Mouse (Mus musculus) spleen, adult 2 months (tissue): ENCODE data around the gene Lgi2. TPM values are rescaled to one million over a fixed set of nuclear protein-coding genes. Genes with fewer than 3 reads are reported as not detected.

Source experiments
- DNase-seq, 2 experiments: peaks; one replicate each; pipeline versions ENCODE4 v3.0.0 to v3.0.0-alpha.2; 2012 to 2021; ENCODE audit warnings: low spot score in 2 of 2, low read depth in 1 of 2
- H3K27ac ChIP-seq: fragments of 200-500 bp; 2 replicates; pipeline ENCODE4 v1.5.1; 2012; ENCODE audit warnings: low read length, inconsistent platforms; ENCODE audit not compliant: insufficient read depth
- H3K27me3 ChIP-seq: fragments of 200-500 bp; 2 replicates; pipeline ENCODE4 v1.6.1; 2012; ENCODE audit warnings: mild to moderate bottlenecking, moderate library complexity, low read length, inconsistent platforms; ENCODE audit not compliant: control insufficient read depth, insufficient read depth
- H3K36me3 ChIP-seq: fragments of 200-500 bp; 2 replicates; pipeline ENCODE4 v1.6.1; 2012; ENCODE audit warnings: mild to moderate bottlenecking, low read length, inconsistent platforms; ENCODE audit not compliant: control insufficient read depth, insufficient read depth
- H3K4me1 ChIP-seq: fragments of 200-500 bp; 2 replicates; pipeline ENCODE4 v1.6.1; 2011; ENCODE audit warnings: inconsistent platforms; ENCODE audit not compliant: control insufficient read depth, insufficient read depth, insufficient read length
- H3K4me3 ChIP-seq: fragments of 200-500 bp; 2 replicates; pipeline ENCODE4 v1.5.1; 2011; ENCODE audit warnings: mild to moderate bottlenecking, inconsistent platforms; ENCODE audit not compliant: insufficient read depth, insufficient read length; ENCODE audit errors: extremely low read depth
- CTCF ChIP-seq: fragments of 200-500 bp; IDR thresholded peaks from 2 replicates; pipeline ENCODE4 v1.5.1; 2011; ENCODE audit warnings: mild to moderate bottlenecking, inconsistent platforms; ENCODE audit not compliant: insufficient read depth, insufficient read length, insufficient replicate concordance; ENCODE audit errors: extremely low read depth
- POLR2A ChIP-seq: fragments of 200-500 bp; IDR thresholded peaks from 2 replicates; pipeline ENCODE4 v1.6.1; 2011; ENCODE audit warnings: low read depth, low read length, inconsistent platforms
- WGBS: fragments of 180-500 bp; shearing (Covaris S2); methylation state at CpG from one replicate; pipeline ENCODE4 v1.1.7; 2018; 5-methylcytosine and 5-hydroxymethylcytosine counted together
- polyA plus RNA-seq: library from polyadenylated mRNA; depleted of rRNA; stranded (reverse); fragments of >200 nt; gene quantifications from 2 replicates; pipeline ENCODE4 v1.2.3, GENCODE M21; 2012

Gene Lgi2
- polyA plus RNA-seq, 1 experiment = 0.12 TPM

DNA sequence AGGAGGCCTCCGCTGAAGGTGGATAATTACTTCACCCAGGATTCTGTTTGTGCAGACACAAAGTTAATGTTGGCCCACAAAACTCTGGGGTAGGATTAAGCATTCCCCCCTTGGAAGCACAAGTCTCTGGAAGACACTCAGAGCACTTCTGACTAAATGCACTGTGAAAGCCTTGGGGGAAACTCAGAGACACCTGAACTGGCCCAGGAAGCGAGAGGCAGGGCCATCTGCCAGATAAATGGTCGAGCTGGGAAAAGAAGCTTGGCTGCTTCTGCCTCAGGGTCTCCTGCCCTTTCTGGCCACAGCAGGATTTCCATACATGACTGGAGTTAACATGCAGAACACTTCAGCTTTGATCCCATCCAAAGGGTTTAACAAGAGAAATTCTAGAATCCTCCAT lies 1.9 kb downstream of the Lgi2 start:
- no peak for DNase-seq
- Histone ChIP-seq H3K27ac (no peak overlapping the region), H3K4me1 (peaks cover 3% of the 10 kb centered on the region; the same call in 1 of the 2 replicates), H3K4me3 (no peak overlapping the region), H3K27me3 (peaks cover 12% of the 10 kb centered on the region), H3K36me3 (no peaks in the 10 kb centered on the region)
- TF ChIP-seq POLR2A (no peak), CTCF (no peak)
- 64% methylated on average over 3 of the region's 3 CpGs for WGBS

GRCm38 (mm10) chr5:52560240-52560639 lies 6.0 kb downstream of the Lgi2 start:
- Histone ChIP-seq H3K27me3 (no peaks in the 10 kb centered on the region; the same call in 1 of the 2 replicates), H3K4me1 (no peaks in the 10 kb centered on the region), H3K4me3 (no peak overlapping the region), H3K36me3 (no peaks in the 10 kb centered on the region), H3K27ac (no peak overlapping the region)
- WGBS = 87% methylated on average over 8 of the region's 8 CpGs
- no peak for TF ChIP-seq POLR2A
- no peak for TF ChIP-seq CTCF
- no peak for DNase-seq

DNA sequence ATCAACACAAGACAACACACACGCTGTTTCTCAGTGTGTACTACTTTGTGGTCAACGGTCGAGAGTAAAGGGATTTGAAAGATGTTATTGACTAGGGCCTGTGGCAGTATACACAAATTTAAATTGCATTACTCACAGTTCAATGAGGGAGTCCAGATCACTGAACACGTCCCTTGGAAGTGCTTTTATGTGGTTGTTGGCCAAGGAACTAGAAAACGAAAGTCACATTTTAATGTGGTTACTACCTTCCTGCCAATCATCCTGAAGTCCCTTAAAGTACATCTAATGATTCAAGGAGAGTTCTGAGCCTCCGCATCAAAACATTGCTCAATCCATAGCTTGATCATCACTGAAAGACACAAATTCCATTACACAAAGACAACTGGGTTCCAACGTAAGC lies 10.7 kb downstream of the Lgi2 start:
- 39% methylated on average over 7 of the region's 7 CpGs for WGBS
- Histone ChIP-seq H3K4me1 (no peaks in the 10 kb centered on the region), H3K36me3 (no peaks in the 10 kb centered on the region), H3K27ac (no peak overlapping the region), H3K4me3 (no peak overlapping the region), H3K27me3 (no peaks in the 10 kb centered on the region)
- no peak for DNase-seq
- TF ChIP-seq POLR2A (no peak), CTCF (no peak)

- no peak for DNase-seq
- Histone ChIP-seq H3K4me3 (no peak overlapping the region), H3K4me1 (no peaks in the 10 kb centered on the region), H3K36me3 (no peaks in the 10 kb centered on the region), H3K27me3 (no peaks in the 10 kb centered on the region), H3K27ac (no peak overlapping the region)
- TF ChIP-seq POLR2A = no peak
- TF ChIP-seq CTCF = no peak
- WGBS = 94% methylated on average over 3 of the region's 3 CpGs
Measured at GRCm38 (mm10) chr5:52551318-52551632, 15.0 kb downstream of the Lgi2 start.

DNA sequence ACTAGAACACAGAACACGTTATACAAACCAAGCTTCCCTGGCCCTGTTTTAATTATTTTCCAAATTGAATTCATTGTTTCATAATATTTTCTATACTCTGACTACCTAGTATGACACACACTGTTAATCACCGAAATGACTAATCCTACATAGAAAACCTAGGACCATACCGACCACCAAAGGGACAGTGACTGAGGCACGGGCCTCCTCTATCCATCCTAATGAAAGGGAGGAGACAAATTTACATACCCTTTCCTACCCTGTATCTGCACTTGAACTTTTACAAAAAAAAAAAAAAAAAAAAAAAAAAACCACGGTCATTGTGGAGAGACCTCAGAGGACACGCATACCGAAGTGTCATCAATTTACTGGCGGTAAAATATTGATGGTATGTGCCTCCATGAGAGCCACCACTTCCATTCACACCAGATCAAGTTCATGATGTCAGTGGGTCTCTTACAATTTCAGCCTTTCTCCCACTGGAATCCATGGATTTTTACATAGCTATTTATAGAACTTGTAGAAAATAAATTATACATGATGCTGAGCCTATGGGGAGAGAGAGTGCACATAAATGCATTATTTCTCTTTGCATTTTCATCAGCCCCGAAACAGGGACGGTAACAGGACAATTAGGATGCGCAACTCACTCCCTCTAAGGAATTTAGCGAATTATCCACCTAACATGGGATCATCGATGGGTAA lies 15.5 kb downstream of the Lgi2 start:
- H3K36me3 ChIP-seq = no peaks in the 10 kb centered on the region
- H3K27me3 ChIP-seq = no peaks in the 10 kb centered on the region
- H3K27ac ChIP-seq = no peak overlapping the region
- no peak for DNase-seq
- 92% methylated on average over 13 of the region's 13 CpGs for WGBS
- H3K4me3 ChIP-seq = no peak overlapping the region
- H3K4me1 ChIP-seq = no peaks in the 10 kb centered on the region
- TF ChIP-seq CTCF = no peak
- TF ChIP-seq POLR2A = no peak

DNA sequence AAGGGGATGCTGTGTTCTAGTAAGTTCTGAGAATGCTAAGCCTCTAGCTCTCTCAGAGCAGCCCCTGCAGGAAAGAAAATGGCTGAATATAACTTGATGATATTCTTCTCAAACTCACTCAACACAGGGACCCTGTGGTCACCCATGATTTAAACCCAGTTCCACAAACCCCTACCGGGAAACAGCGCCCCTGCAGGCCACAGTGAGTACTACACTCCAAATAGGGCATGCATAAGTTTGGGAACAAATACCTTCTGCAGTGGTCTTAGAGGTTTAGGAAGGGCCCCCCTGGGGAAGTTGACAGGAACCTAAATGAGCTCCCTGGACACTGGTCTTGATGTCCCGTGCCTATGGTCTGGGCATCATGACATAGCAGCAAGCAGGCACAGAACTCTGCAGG lies 19.3 kb downstream of the Lgi2 start:
- DNase-seq = no peak
- H3K4me3 ChIP-seq = no peak overlapping the region
- H3K27ac ChIP-seq = no peak overlapping the region
- TF ChIP-seq POLR2A (no peak), CTCF (peak; percentile 37; the same call in 1 of the 2 replicates)
- WGBS = 52% methylated on average over 3 of the region's 3 CpGs
- no peaks in the 10 kb centered on the region for H3K36me3 ChIP-seq
- no peaks in the 10 kb centered on the region for H3K4me1 ChIP-seq
- H3K27me3 ChIP-seq = no peaks in the 10 kb centered on the region

DNA sequence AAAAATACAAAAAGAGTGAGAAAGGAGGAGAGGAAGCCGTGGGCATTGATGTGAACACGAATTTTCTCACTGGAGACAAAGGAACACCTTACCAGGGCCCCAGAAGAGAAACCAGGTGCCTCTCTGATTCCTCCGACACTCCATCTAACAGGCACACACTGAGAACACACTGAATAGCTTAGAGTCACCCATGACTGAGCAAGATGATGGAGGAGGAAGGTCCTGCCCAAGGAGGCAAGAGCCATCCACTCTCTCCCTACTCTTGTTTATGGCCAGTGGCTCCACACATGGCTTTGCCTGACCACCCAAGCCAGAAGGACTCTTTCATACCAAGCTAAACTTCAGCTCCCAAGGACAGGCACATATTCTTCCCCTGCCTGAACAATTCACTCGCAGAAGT lies 22.5 kb downstream of the Lgi2 start:
- 85% methylated on average over 4 of the region's 4 CpGs for WGBS
- DNase-seq = no peak
- no peak overlapping the region for H3K4me3 ChIP-seq
- H3K27ac ChIP-seq = no peak overlapping the region
- H3K27me3 ChIP-seq = no peaks in the 10 kb centered on the region
- H3K4me1 ChIP-seq = no peaks in the 10 kb centered on the region
- TF ChIP-seq CTCF = no peak
- TF ChIP-seq POLR2A = no peak
- no peaks in the 10 kb centered on the region for H3K36me3 ChIP-seq
